Mouse (Mus musculus): ENCODE data around the gene Sgsh. TPM values are rescaled to one million over a fixed set of nuclear protein-coding genes. Genes with fewer than 3 reads are reported as not detected.

Sgsh gene
- polyA plus RNA-seq, 1 experiment from 2014 or later = 6.7 TPM

DNA sequence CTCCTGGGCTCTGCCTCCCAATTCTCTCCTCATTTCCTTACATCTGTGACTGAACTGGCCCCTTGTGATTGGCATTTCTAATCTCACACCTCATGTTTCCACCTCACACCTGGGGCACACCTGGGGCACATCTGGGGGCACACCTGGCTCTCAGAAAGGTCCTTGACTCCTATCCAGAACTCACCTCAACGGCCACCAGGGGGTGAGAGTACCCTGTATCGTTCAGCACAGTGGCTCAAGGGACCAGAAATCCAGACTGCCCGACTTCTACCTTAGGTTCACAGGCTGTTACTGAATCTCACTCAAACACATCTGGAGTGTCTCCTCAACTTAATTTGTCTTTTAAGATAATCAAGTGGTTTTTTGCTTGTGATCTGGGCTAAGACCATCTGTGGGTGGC is 23.4 kb downstream of the Sgsh start:
- DNase-seq (ENCODE audit: low spot score) = no peak
- no peaks in the 10 kb centered on the region for H3K4me1 ChIP-seq (ENCODE audit: control insufficient read depth, insufficient read depth, low read length)
- H3K9ac ChIP-seq (ENCODE audit: low read length) = no peak overlapping the region
- ATAC-seq (ENCODE audit: insufficient read depth, low FRiP score, low TSS enrichment) = no peak
- WGBS = 47% methylated on average over 3 of the region's 3 CpGs
- no peak overlapping the region for H3K4me3 ChIP-seq (ENCODE audit: low read depth, low read length)
- no peaks in the 10 kb centered on the region for H3K36me3 ChIP-seq (ENCODE audit: control insufficient read depth, insufficient read depth, low read length)
- H3K27ac ChIP-seq (ENCODE audit: low read depth, low read length) = no peak overlapping the region
- H3K9me3 ChIP-seq (ENCODE audit: control insufficient read depth, low read length) = no peaks in the 10 kb centered on the region
- H3K4me2 ChIP-seq (ENCODE audit: low read depth) = no peak overlapping the region
- no peaks in the 10 kb centered on the region for H3K27me3 ChIP-seq (ENCODE audit: control insufficient read depth, insufficient read depth, low read length)

DNA sequence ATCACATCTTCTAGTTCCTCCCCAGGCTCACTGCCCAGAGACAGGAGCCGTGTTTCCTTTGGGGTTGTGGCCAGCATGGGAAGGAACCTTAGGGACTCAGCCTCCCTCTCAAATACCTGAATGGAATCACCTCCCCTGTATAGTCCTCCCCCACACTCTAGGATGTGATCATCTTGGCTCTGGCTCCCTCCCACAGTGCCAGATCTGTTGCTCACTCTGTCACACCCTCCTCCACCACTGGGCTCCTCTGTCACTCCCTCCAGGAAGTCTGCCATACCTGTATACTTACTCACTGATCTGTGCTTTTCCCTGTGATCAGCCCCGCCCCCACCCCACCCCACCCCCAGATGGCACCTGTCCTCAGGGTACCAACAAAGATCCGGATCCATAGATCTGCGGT is 24.7 kb downstream of the Sgsh start:
- Histone ChIP-seq H3K27me3 (ENCODE audit: control insufficient read depth, insufficient read depth, low read length) (no peaks in the 10 kb centered on the region), H3K27ac (ENCODE audit: low read depth, low read length) (no peak overlapping the region), H3K4me1 (ENCODE audit: control insufficient read depth, insufficient read depth, low read length) (no peaks in the 10 kb centered on the region), H3K4me2 (ENCODE audit: low read depth) (no peak overlapping the region), H3K9me3 (ENCODE audit: control insufficient read depth, low read length) (no peaks in the 10 kb centered on the region), H3K4me3 (ENCODE audit: low read depth, low read length) (no peak overlapping the region), H3K9ac (ENCODE audit: low read length) (no peak overlapping the region), H3K36me3 (ENCODE audit: control insufficient read depth, insufficient read depth, low read length) (no peaks in the 10 kb centered on the region)
- WGBS = 75% methylated on average over 4 of the region's 4 CpGs
- ATAC-seq (ENCODE audit: insufficient read depth, low FRiP score, low TSS enrichment) (no peak), DNase-seq (ENCODE audit: low spot score) (no peak)

DNA sequence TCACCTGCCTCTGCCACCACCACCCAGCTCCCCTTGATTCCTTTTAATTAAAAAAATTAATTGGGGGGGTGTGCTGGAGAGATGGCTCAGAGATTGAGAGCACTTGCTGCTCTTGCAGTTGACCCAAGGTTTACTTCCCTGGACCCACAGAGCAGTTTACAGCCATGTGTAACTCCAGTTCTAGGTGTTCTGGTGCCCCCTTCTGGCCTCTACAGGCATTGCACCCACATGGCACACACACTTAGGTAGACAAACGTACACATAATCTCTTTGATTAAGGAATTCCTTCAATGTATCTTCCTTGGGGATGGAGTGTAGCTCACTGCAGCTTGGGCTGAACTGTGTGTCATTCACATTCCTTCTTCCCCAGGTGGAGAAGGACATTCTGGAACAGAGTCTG is 30.3 kb downstream of the Sgsh start:
- H3K9me3 ChIP-seq (ENCODE audit: control insufficient read depth, low read length) = no peaks in the 10 kb centered on the region
- WGBS = 83% methylated on average over 1 of the region's 1 CpGs
- ATAC-seq (ENCODE audit: insufficient read depth, low FRiP score, low TSS enrichment) = no peak
- no peak for DNase-seq (ENCODE audit: low spot score)
- H3K4me1 ChIP-seq (ENCODE audit: control insufficient read depth, insufficient read depth, low read length) = no peaks in the 10 kb centered on the region
- H3K4me2 ChIP-seq (ENCODE audit: low read depth) = no peak overlapping the region
- H3K4me3 ChIP-seq (ENCODE audit: low read depth, low read length) = no peak overlapping the region
- no peak overlapping the region for H3K9ac ChIP-seq (ENCODE audit: low read length)
- no peaks in the 10 kb centered on the region for H3K36me3 ChIP-seq (ENCODE audit: control insufficient read depth, insufficient read depth, low read length)
- no peak overlapping the region for H3K27ac ChIP-seq (ENCODE audit: low read depth, low read length)
- no peaks in the 10 kb centered on the region for H3K27me3 ChIP-seq (ENCODE audit: control insufficient read depth, insufficient read depth, low read length)

DNA sequence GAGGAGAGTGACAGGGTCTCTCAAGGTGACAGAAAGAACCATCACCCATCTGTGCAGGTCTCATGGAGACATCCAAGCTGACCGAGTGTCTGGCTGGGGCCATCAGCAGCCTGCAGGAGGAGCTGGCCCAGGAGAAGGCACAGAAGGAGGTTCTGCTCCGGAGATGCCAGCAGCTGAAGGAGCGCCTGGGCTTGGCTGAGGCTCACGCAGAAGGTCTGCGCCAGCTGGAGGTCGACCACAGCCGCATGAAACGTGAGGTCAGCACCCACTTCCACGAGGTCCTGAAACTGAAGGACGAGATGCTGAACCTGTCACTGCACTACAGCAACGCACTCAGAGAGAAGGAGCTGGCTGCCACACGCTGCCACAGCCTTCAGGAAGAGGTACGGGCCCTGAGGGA is 32.8 kb downstream of the Sgsh start:
- no peak overlapping the region for H3K9ac ChIP-seq (ENCODE audit: low read length)
- DNase-seq (ENCODE audit: low spot score) (no peak), ATAC-seq (ENCODE audit: insufficient read depth, low FRiP score, low TSS enrichment) (no peak)
- 81% methylated on average over 13 of the region's 13 CpGs for WGBS
- no peaks in the 10 kb centered on the region for H3K36me3 ChIP-seq (ENCODE audit: control insufficient read depth, insufficient read depth, low read length)
- H3K9me3 ChIP-seq (ENCODE audit: control insufficient read depth, low read length) = no peaks in the 10 kb centered on the region
- no peaks in the 10 kb centered on the region for H3K4me1 ChIP-seq (ENCODE audit: control insufficient read depth, insufficient read depth, low read length)
- no peak overlapping the region for H3K27ac ChIP-seq (ENCODE audit: low read depth, low read length)
- no peaks in the 10 kb centered on the region for H3K27me3 ChIP-seq (ENCODE audit: control insufficient read depth, insufficient read depth, low read length)
- H3K4me3 ChIP-seq (ENCODE audit: low read depth, low read length) = no peak overlapping the region
- no peak overlapping the region for H3K4me2 ChIP-seq (ENCODE audit: low read depth)

DNA sequence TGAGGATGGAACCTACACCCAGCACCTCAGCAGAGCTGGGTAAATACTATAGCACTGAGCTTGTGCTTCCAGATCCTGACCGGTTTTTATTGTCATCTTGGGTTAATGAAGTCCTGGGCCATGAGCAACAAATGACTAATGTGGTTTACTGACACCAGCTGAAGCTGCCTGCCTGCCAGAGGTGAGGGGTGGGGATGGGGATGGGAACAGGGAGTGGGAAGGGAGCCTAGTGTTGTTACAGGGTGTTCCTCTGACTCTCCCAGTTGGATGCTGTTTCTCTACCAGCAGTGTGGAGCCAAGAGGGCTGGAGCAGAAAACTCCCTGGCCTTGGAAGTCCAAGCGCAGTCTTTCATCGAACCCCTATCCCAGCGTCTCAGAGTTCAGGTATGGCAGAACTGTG is 38.6 kb downstream of the Sgsh start:
- Histone ChIP-seq H3K4me2 (ENCODE audit: low read depth) (no peak overlapping the region), H3K36me3 (ENCODE audit: control insufficient read depth, insufficient read depth, low read length) (no peaks in the 10 kb centered on the region), H3K27ac (ENCODE audit: low read depth, low read length) (no peak overlapping the region), H3K4me1 (ENCODE audit: control insufficient read depth, insufficient read depth, low read length) (no peaks in the 10 kb centered on the region), H3K4me3 (ENCODE audit: low read depth, low read length) (no peak overlapping the region), H3K27me3 (ENCODE audit: control insufficient read depth, insufficient read depth, low read length) (no peaks in the 10 kb centered on the region), H3K9ac (ENCODE audit: low read length) (no peak overlapping the region), H3K9me3 (ENCODE audit: control insufficient read depth, low read length) (no peaks in the 10 kb centered on the region)
- ATAC-seq (ENCODE audit: insufficient read depth, low FRiP score, low TSS enrichment) = no peak
- 84% methylated on average over 4 of the region's 4 CpGs for WGBS
- DNase-seq (ENCODE audit: low spot score) = no peak

DNA sequence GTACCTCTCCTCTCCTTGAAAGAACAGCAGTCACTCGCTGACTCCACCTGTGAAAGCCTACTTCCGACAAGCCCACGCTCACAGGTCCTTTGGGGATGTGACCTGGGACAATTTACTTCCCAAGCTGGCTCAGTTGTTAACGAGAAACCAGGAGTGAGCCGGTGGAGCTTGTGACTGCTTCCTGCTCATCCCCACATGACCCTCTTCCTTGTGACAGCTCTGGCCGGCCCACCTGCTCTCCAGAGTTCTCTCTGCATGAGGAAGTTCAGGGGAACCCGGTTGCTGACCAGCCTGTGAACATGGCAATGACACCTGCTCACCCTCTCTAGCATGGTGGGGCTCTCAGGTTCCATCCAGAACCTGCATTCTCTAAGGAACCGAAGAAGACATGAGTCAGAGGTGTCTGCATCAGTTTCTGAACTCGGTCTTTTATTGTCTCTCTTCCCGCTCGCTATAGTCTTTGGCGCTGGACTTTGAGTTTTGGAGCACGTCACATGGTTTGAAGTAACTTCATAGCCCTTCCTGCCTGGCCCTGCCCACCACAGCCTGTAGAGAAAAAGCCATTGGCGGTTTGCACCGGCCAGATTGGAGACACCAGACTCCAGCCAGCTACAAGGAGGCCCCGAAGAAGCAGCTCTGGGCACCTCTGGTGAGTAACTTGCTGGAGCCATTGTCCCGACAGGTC is 40.9 kb downstream of the Sgsh start:
- H3K4me2 ChIP-seq (ENCODE audit: low read depth) = no peak overlapping the region
- H3K27ac ChIP-seq (ENCODE audit: low read depth, low read length) = no peak overlapping the region
- no peak for DNase-seq (ENCODE audit: low spot score)
- no peaks in the 10 kb centered on the region for H3K9me3 ChIP-seq (ENCODE audit: control insufficient read depth, low read length)
- ATAC-seq (ENCODE audit: insufficient read depth, low FRiP score, low TSS enrichment) = no peak
- H3K36me3 ChIP-seq (ENCODE audit: control insufficient read depth, insufficient read depth, low read length) = no peaks in the 10 kb centered on the region
- 81% methylated on average over 17 of the region's 17 CpGs for WGBS
- H3K27me3 ChIP-seq (ENCODE audit: control insufficient read depth, insufficient read depth, low read length) = no peaks in the 10 kb centered on the region
- H3K4me1 ChIP-seq (ENCODE audit: control insufficient read depth, insufficient read depth, low read length) = no peaks in the 10 kb centered on the region
- H3K4me3 ChIP-seq (ENCODE audit: low read depth, low read length) = no peak overlapping the region
- no peak overlapping the region for H3K9ac ChIP-seq (ENCODE audit: low read length)

DNA sequence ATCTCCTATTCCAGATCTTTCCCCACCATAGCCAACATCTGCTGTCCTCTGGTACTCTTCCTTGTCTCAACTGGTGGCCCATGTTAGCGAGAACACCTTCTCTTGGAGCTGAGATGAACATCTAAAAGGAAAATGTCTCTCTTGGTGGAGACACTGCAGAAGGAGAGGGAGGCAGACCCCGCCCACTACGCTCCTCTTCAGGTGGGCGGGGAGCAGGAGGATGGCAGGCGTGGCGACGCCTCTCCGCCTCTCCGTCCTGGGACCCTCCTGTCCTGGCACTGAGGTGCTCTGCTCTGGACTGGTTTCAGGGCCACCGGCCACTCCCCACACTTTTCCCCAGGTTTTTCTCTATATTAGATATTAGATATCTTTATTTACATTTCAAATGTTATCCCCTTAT is 44.7 kb downstream of the Sgsh start:
- WGBS = 11% methylated on average over 10 of the region's 10 CpGs
- ATAC-seq (ENCODE audit: insufficient read depth, low FRiP score, low TSS enrichment) = no peak
- H3K9me3 ChIP-seq (ENCODE audit: control insufficient read depth, low read length) = no peaks in the 10 kb centered on the region
- no peak overlapping the region for H3K4me2 ChIP-seq (ENCODE audit: low read depth)
- 0 out of 2 replicates have a peak, but pooled peaks cover 3% of the 10 kb centered on the region for H3K4me1 ChIP-seq (ENCODE audit: control insufficient read depth, insufficient read depth, low read length)
- H3K27me3 ChIP-seq (ENCODE audit: control insufficient read depth, insufficient read depth, low read length) = no peaks in the 10 kb centered on the region
- no peak for DNase-seq (ENCODE audit: low spot score)
- no peak overlapping the region for H3K9ac ChIP-seq (ENCODE audit: low read length)
- no peaks in the 10 kb centered on the region for H3K36me3 ChIP-seq (ENCODE audit: control insufficient read depth, insufficient read depth, low read length)
- no peak overlapping the region for H3K27ac ChIP-seq (ENCODE audit: low read depth, low read length)
- H3K4me3 ChIP-seq (ENCODE audit: low read depth, low read length) = no peak overlapping the region

DNA sequence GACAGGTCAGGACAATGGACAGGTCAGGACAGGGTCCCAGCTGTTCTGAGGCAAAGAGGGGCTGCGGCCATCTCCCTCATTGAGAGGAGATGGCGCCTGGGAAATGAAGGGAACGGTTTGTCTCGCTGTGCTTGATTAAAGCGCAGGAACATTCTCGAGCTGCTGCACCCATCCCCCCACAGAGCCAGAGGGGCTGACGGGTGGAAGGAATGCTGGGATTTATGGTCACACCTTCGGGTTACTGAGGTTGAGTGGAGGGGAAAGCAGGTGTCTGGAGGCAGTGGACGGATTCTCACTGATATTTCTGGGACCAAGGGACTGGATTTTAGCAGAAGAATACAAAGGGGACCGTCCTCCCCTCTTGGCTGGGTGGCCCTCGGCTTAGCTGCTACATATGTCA is 47.4 kb downstream of the Sgsh start:
- 0 out of 2 replicates have a peak, but pooled peaks cover 3% of the 10 kb centered on the region for H3K4me1 ChIP-seq (ENCODE audit: control insufficient read depth, insufficient read depth, low read length)
- 25% methylated on average over 11 of the region's 11 CpGs for WGBS
- no peak overlapping the region for H3K4me3 ChIP-seq (ENCODE audit: low read depth, low read length)
- H3K27ac ChIP-seq (ENCODE audit: low read depth, low read length) = no peak overlapping the region
- no peaks in the 10 kb centered on the region for H3K9me3 ChIP-seq (ENCODE audit: control insufficient read depth, low read length)
- no peak overlapping the region for H3K4me2 ChIP-seq (ENCODE audit: low read depth)
- no peaks in the 10 kb centered on the region for H3K27me3 ChIP-seq (ENCODE audit: control insufficient read depth, insufficient read depth, low read length)
- ATAC-seq (ENCODE audit: insufficient read depth, low FRiP score, low TSS enrichment) (no peak), DNase-seq (ENCODE audit: low spot score) (peak; percentile 17)
- 0 out of 2 replicates have a peak overlapping the region, but pooled peaks have one; percentile 0 for H3K9ac ChIP-seq (ENCODE audit: low read length)
- no peaks in the 10 kb centered on the region for H3K36me3 ChIP-seq (ENCODE audit: control insufficient read depth, insufficient read depth, low read length)

DNA sequence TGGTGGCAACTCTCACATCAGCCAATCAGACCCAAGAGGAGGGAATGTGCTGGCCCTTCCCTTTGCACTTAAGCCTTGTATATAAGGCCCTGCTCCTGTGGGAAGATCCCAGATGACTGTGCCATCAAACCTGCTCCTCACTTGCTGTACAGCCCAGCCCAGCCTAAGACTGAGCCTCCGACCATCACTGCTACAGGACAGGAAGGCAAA is 47.8 kb downstream of the Sgsh start, which contains the start of gene Card14:
Gene Card14, plus strand, starts transcription at position 111 of the 210 bp plus-strand sequence.
- Histone ChIP-seq H3K9ac (ENCODE audit: low read length) (0 out of 2 replicates have a peak within 1 kb of the TSS, but pooled peaks have one; percentile 0), H3K36me3 (ENCODE audit: control insufficient read depth, insufficient read depth, low read length) (no peaks in the 10 kb centered on the region), H3K27me3 (ENCODE audit: control insufficient read depth, insufficient read depth, low read length) (no peaks in the 10 kb centered on the region), H3K27ac (ENCODE audit: low read depth, low read length) (no peak within 1 kb of the TSS), H3K4me2 (ENCODE audit: low read depth) (no peak within 1 kb of the TSS), H3K4me3 (ENCODE audit: low read depth, low read length) (no peak within 1 kb of the TSS), H3K4me1 (ENCODE audit: control insufficient read depth, insufficient read depth, low read length) (0 out of 2 replicates have a peak, but pooled peaks cover 3% of the 10 kb centered on the region), H3K9me3 (ENCODE audit: control insufficient read depth, low read length) (no peaks in the 10 kb centered on the region)
- DNase-seq (ENCODE audit: low spot score) (no peak), ATAC-seq (ENCODE audit: insufficient read depth, low FRiP score, low TSS enrichment) (no peak)
- 25% methylated on average over 1 of the region's 1 CpGs for WGBS

Measured in neural tube, embryonic 11.5 days (tissue).